Mouse (Mus musculus): ENCODE results near the gene Gm8104. TPM values are rescaled to one million over a fixed set of nuclear protein-coding genes. Genes with fewer than 3 reads are reported as not detected.
"Not testable (repeated sequence)": the region's sequence is repeated elsewhere in the genome, so short reads cannot be mapped to it uniquely, and the experiment has no call there.

The Gm8104 gene
- total RNA-seq (2021), result under 1 TPM; 0.30 to 0.34 TPM

DNA sequence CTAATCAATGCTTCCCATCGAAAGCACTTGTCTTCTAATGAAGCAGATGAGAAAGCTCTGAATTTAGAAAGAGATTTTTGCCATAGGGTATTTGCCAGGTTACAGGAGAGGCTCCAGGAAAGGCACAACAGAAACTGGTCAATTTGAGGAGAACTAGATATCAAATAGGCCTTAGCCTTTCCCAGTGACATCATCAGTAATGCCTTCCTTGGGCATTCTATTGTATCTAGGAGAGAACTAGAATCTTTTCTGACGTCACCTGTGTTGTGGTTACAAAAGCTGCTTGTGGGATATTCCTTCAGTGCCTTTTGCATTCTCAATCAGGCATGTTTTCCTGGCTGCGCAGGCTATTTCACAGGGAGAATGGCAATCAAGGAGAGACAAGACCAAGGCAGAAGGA is at the start of gene Gm8104:
Gene Gm8104 (plus strand): TSS at position 301 of the 400 bp plus-strand sequence.
- intact Hi-C loops (cut with DNase I), result not testable (repeated sequence)

DNA sequence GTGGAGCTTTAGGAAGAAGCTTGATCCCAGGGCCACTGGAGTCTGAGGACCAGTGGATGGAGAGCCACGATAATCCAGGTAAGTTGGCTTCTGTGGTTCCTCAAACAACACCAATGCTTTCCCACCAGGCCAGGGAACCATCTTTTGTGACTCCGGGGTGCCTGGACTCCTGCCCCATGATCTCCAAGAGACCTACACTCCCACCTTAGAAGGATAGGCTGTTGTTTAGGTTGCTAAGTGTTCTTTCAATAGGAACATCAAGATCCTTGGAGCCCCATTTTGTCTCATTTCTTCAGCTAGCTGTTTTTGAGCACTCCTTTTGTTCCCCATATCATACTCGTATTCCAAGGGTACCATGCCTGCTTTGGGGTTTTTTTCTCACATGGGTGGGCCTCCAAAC is 42.3 kb upstream of the Gm8104 start:
- intact Hi-C loops (cut with DNase I); DNase-seq: not testable (repeated sequence)

More for the DNA sequence above, at the start of gene Gm8104:
- not testable (repeated sequence) for DNase-seq

DNA sequence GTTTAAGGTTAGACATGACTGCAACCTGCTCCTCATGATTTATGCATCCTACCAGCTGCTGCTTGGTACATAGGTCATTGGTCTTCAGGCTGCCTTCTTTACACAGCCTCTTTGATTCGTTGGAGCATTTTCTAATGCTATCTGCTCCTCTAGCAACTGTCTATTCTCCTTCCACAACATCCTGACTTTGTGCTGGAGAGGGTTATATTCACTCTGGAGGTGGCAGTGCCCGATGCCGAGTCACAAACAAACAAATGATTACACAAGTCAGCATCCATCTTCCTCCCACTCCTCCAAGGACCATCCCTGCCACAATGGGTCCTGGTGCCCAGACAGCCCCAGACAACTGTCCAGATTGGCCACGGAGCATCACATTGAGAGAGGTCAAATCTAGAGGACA is 40.2 kb upstream of the Gm8104 start:
- DNase-seq; intact Hi-C loops (cut with DNase I): not testable (repeated sequence)

DNA sequence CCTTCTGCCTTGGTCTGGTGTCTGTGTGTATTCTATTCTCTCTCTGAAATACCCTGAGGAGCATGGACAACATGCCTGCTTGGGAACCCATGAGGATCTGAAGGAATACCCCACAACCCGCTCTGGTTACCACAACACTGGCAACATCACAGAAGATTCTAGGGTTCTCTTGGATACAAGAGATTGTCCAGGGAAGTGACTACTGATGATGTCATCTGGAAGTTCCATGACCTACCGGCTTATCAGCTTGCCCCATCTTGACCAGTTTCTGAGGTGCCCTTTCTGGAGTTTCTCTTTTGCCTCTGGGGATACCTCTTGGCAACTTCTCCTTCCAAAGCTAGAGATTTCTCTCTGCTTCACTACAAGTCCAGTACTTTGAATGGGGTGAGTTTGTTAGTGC is 23.9 kb upstream of the Gm8104 start, which contains the start of gene Gm8094:
Gene Gm8094 (minus strand): TSS at position 101 of the 400 bp plus-strand sequence.
- intact Hi-C loops (cut with DNase I), result not testable (repeated sequence)

DNA sequence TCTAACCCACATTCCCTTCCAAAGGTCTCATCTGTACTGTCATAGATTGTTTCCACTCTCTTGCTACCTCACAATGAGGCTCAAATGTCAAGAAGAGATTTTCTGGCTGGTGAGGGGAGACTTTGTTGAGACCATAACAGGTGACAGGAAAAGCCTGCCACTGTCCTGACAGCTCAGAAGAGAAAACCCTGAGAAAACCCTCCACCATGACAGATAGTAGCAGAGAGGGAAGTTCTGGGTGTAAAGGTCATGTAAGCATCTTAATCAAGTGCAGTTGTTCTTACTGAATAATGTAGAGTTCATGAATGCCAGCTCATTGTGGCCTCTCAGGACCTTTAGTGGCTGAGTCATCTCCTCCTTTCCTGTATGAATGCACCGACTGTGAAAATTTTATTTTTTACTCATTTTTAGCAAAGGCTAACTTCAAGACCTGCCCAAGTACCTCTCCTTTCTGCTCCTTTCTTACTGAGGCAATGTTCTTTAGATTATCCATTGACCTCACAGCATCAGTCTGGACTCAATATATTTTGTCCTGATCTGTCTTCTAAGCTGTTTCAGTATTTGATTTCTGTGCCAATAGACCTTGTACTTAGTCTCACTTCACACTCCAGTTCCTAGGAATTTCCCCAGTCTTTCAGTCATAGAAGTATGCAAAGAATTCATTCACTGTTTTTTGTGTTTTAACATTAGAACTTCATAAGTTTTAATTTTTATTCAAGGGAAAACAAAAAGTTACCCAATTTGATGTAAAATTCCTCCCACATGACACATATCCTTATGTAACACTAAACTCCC is 15.3 kb upstream of the Gm8104 start:
- DNase-seq; intact Hi-C loops (cut with DNase I): not testable (repeated sequence)

More for the DNA sequence above, 23.9 kb upstream of the Gm8104 start, which contains the start of gene Gm8094:
- DNase-seq, result not testable (repeated sequence)

DNA sequence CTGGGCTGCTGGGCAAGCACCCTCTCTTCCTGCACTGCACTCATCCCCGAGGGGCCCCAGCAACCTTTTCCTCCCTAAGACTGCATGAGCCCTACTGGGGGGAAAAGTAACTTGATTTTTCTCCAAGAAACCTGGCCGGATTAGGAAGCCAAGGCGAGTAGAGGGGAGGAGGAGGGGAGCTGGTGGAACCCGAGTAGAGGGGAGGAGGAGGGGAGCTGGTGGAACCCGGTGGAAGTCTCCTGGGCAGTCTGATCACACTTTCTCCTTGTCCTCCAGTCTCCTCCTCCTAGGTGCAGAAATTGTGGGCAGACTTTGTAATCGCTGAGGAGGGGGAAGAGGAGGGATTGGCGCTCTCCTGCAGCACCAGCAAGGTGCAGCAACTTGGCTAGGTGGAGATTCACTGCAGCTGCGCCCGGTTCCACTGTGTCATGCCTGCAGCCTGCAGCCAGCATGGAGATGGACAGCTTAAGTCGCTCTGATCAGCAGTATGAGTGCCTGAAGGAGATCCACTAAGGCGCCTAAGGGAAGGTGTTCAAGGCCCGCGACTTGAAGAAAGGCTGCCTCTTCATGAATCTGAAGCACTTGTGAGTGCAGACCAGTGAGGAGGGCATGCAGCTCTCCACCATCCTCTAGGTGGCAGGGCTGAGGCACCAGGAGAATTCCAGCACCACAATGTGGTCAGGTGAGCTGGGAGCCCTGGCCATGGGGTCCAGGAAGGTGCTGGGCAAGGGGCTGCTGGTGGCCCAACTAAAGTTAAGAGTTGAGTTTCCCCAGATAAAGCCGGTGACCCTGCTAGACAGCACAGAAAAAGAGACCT is 11.1 kb upstream of the Gm8104 start:
- DNase-seq; intact Hi-C loops (cut with DNase I): not testable (repeated sequence)

DNA sequence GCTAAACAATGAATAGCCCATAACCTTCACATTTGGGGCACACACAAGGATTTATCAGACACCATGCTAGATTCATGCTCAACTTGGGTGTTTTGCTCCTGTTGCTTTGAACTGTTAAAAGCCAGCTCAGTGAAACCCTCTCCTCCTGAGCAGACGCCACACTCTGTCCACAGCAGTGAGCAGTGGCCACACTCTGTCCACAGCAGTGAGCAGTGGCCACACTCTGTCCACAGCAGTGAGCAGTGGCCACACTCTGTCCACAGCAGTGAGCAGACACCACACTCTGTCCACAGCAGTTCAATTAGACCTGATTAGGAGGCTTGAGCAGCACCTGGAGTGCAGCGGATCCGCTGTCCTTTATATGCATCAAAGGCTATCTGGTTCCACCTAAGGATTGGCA is 19.3 kb downstream of the Gm8104 start:
- intact Hi-C loops (cut with DNase I); DNase-seq: not testable (repeated sequence)

DNA sequence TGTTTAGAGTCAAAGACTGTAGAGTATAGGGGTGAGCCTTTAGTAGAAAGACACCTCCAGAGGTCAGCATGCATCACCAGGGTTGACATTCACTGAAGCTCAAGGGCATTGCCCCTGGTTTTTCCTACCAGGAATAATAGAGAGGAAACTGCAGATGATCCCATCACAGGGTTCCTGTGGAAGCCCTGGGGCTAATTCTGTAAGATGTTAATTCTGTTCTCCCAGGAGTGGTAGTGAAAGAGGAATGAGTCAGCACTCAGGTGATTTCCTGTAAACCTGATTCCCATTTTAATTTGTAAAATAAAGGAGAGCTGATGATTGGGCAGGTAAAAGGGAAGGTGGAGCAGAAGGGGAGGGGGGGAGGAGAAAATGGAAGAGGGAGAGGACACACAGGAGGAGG is 25.9 kb downstream of the Gm8104 start:
- intact Hi-C loops (cut with DNase I); DNase-seq: not testable (repeated sequence)

Other genes with a start within 250 kb of the Gm8104 start
- gene Gm21977, start 247.1 kb upstream of the Gm8104 start, total RNA-seq (2021), result not detected
- gene Gm8082, start 107.0 kb upstream of the Gm8104 start, total RNA-seq (2021), result not detected
- not detected for gene Gm10376, start 85.0 kb upstream of the Gm8104 start, total RNA-seq (2021)
- not detected for gene Gm8094, start 24.0 kb upstream of the Gm8104 start, total RNA-seq (2021)
- gene Gm7233, start 79.3 kb downstream of the Gm8104 start, total RNA-seq (2021), result under 1 TPM in 1 of 2 experiments, not detected in 1; 0.40 TPM
- gene Gm8122, start 134.7 kb downstream of the Gm8104 start, total RNA-seq (2021), result not detected
- under 1 TPM; 0.34 to 0.36 TPM for gene Gm8126, start 158.0 kb downstream of the Gm8104 start, total RNA-seq (2021)
- not detected for gene Gm9732, start 174.4 kb downstream of the Gm8104 start, total RNA-seq (2021)
- not detected for gene Gm8127, start 193.2 kb downstream of the Gm8104 start, total RNA-seq (2021)
- gene 1700001F09Rik, start 247.2 kb downstream of the Gm8104 start, total RNA-seq (2021), result 1 to 10 TPM in 1 of 2 experiments, not detected in 1; 1.3 TPM

All from left cerebral cortex, postnatal 4 days (tissue).